9 mouse cellular contexts compared by ENCODE assay signal in the genomic region with DNA sequence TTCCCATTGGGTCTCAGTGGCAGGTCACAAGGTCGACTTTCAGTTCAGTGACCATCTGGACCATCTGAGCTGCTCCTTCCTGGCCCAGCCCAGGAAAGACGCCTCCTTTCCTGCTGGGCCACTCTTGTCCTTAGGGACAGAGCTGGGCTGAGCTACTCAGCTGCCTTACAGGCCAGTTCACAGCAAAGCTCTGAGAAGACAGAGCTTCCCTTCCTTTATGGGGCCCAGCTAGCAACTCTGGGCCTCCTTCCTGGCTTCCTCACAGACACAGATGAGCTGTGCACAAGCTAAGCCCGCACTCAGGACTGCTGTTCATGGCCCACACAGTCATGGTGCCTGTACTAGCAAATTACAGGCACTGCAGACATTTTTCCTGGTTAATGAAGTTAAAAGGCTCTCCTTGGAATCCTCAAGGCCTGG. TPM values are rescaled to one million over a fixed set of nuclear protein-coding genes. Genes with fewer than 3 reads are reported as not detected.
DNase-seq lines count a peak whose midpoint lies in the region; ATAC-seq lines count a peak whose summit lies in the region.
"Had no signal": no experiment of that assay in that cellular context is flagged by ENCODE, and none has a peak within 500 bp of the region (broad histone marks: within the 10 kb centered on the region; RNA-seq: fewer than 3 reads in every experiment).

No protein-coding gene starts in this region.

- H3K4me3 ChIP-seq in embryonic facial prominence, embryonic 11.5 days (ENCODE audit: low read depth, low read length) = no peak overlapping the region
- no peak overlapping the region for H3K4me3 ChIP-seq in liver, embryonic 11.5 days (ENCODE audit: low read depth, low read length)

- no peak for ATAC-seq in embryonic facial prominence, embryonic 11.5 days (replicated peaks; ENCODE audit: insufficient number of reproducible peaks, low FRiP score, low TSS enrichment, low read depth)
- ATAC-seq in liver, embryonic 11.5 days (replicated peaks; ENCODE audit: low FRiP score) = no peak

- no peaks in the 10 kb centered on the region for H3K36me3 ChIP-seq in embryonic facial prominence, embryonic 11.5 days (replicated peaks; ENCODE audit: control insufficient read depth, insufficient read depth, low read depth, low read length)
- H3K36me3 ChIP-seq in liver, embryonic 11.5 days (ENCODE audit: control insufficient read depth, insufficient read depth, low read length) = peaks cover 4% of the 10 kb centered on the region; the same call in 1 of the 2 replicates

- peak overlapping the region; percentile 30; the same call in 1 of the 2 replicates for H3K27ac ChIP-seq in embryonic facial prominence, embryonic 11.5 days (replicated peaks; ENCODE audit: low read depth, low read length)
- peak overlapping the region; percentile 66; the same call in 1 of the 2 replicates for H3K27ac ChIP-seq in liver, embryonic 11.5 days (ENCODE audit: low read depth, low read length)

- intact Hi-C loops in heart, postnatal 25 days (cut with DNase I) = no loop called here
- intact Hi-C loops in left cerebral cortex, postnatal 36 days (cut with DNase I) = no loop called here

- DNase-seq in adrenal gland, postnatal 14 days = peak; percentile 40
- no peak for DNase-seq in adrenal gland, adult 8-10 months
- DNase-seq in embryonic facial prominence, embryonic 11.5 days (ENCODE audit: low spot score) = no peak
- DNase-seq in heart, postnatal 25 days (ENCODE audit: low spot score) = peak; percentile 39
- DNase-seq in liver, embryonic 11.5 days (ENCODE audit: low spot score) = no peak
- no peak for DNase-seq in left cerebral cortex, postnatal 36 days (ENCODE audit: low spot score in 2 of 2)
- DNase-seq in right cerebral cortex, adult 18-20 months = no peak
- DNase-seq in cerebellum, postnatal 4 days (ENCODE audit: low spot score in 2 of 2) = no peak

- no peak overlapping the region for H3K9ac ChIP-seq in embryonic facial prominence, embryonic 11.5 days (replicated peaks; ENCODE audit: low read length)
- no peak overlapping the region for H3K9ac ChIP-seq in liver, embryonic 11.5 days (ENCODE audit: low read depth, low read length)

- H3K9me3 ChIP-seq in embryonic facial prominence, embryonic 11.5 days (replicated peaks; ENCODE audit: control insufficient read depth, low read length) = no peaks in the 10 kb centered on the region
- no peaks in the 10 kb centered on the region for H3K9me3 ChIP-seq in liver, embryonic 11.5 days (ENCODE audit: control insufficient read depth, low read length)

- no peak overlapping the region for H3K4me2 ChIP-seq in embryonic facial prominence, embryonic 11.5 days (ENCODE audit: low read depth, low read length)
- no peak overlapping the region for H3K4me2 ChIP-seq in liver, embryonic 11.5 days

- 31% methylated on average over 3 of the region's 3 CpGs for WGBS in embryonic facial prominence, embryonic 11.5 days
- 42% methylated on average over 3 of the region's 3 CpGs for WGBS in liver, embryonic 11.5 days

- no peaks in the 10 kb centered on the region for H3K4me1 ChIP-seq in embryonic facial prominence, embryonic 11.5 days (ENCODE audit: control insufficient read depth, insufficient read depth, low read length)
- H3K4me1 ChIP-seq in liver, embryonic 11.5 days (replicated peaks; ENCODE audit: control insufficient read depth, insufficient read depth, low read length) = peaks cover 53% of the 10 kb centered on the region

- no peaks in the 10 kb centered on the region for H3K27me3 ChIP-seq in embryonic facial prominence, embryonic 11.5 days (ENCODE audit: control insufficient read depth, insufficient read depth, low read length)
- H3K27me3 ChIP-seq in liver, embryonic 11.5 days (replicated peaks; ENCODE audit: control insufficient read depth, insufficient read depth, low read length) = no peaks in the 10 kb centered on the region

RNA-seq across cellular contexts. Expression of a gene that starts 34.6 kb away (rescaled TPM):
- total RNA-seq in adrenal gland, postnatal 14 days (2021) = not detected in 2 replicates
- not detected for total RNA-seq in adrenal gland, adult 8-10 months (2022)
- not detected in 2 replicates for polyA plus RNA-seq in embryonic facial prominence, embryonic 11.5 days (2014; fragmentation: Nextera tagmentation; extraction: Ambion mirVana)
- not detected for total RNA-seq in heart, postnatal 25 days (2021)
- polyA plus RNA-seq in liver, embryonic 11.5 days (2014; fragmentation: Nextera tagmentation; extraction: Ambion mirVana) = not detected in 2 replicates
- total RNA-seq in left cerebral cortex, postnatal 36 days (2021) = not detected
- total RNA-seq: gastrocnemius, postnatal 4 days had no signal

Comparison
In these comparisons a context has a peak if more than half of its experiments do, and no peak if none do; other contexts are left out.
1. DNase-seq: peak in adrenal gland, postnatal 14 days (single experiment) and heart, postnatal 25 days (single experiment); none in adrenal gland, adult 8-10 months (single experiment), embryonic facial prominence, embryonic 11.5 days (single experiment), liver, embryonic 11.5 days (single experiment), left cerebral cortex, postnatal 36 days (0 of 2), right cerebral cortex, adult 18-20 months (single experiment) and cerebellum, postnatal 4 days (0 of 2).